Mouse (Mus musculus) C2C12 (cell line): ENCODE measurements at regions not wholly inside any gene's neighbourhood (a gene's known extent, or its start where the extent isn't known, plus 50 kb on each side); places are given as distances from the start of the nearest gene placed in this dataset.

ENCODE experiments used
- H3K27me3 ChIP-seq: one replicate; pipeline ENCODE4 v1.6.1; 2011; ENCODE audit not compliant: control insufficient read depth, insufficient read depth, insufficient read length
- H3K36me3 ChIP-seq: one replicate; pipeline ENCODE4 v1.6.1; 2011; ENCODE audit not compliant: control insufficient read depth, insufficient read depth
- H3K4me3 ChIP-seq: one replicate; pipeline ENCODE4 v1.5.1; 2011; ENCODE audit warnings: mild to moderate bottlenecking, control low read depth; ENCODE audit not compliant: poor library complexity, insufficient read depth, severe bottlenecking
- H3K79me2 ChIP-seq: one replicate; pipeline ENCODE4 v1.6.1; 2011; ENCODE audit not compliant: control insufficient read depth, insufficient read depth
- H3K79me3 ChIP-seq: one replicate; pipeline ENCODE4 v1.6.1; 2011; ENCODE audit warnings: low read depth, control low read depth
- H3ac ChIP-seq: one replicate; pipeline ENCODE3; 2011; ENCODE audit warnings: low read depth; ENCODE audit not compliant: control insufficient read depth, insufficient read length
- CEBPB ChIP-seq: IDR thresholded peaks from one replicate; pipeline ENCODE4 v1.6.1; 2011; ENCODE audit warnings: low read depth, mild to moderate bottlenecking, control low read depth, moderate library complexity
- CTCF ChIP-seq: IDR thresholded peaks from one replicate; pipeline ENCODE4 v1.5.1; 2011; ENCODE audit not compliant: control insufficient read depth, insufficient read depth, insufficient read length
- FOSL1 ChIP-seq: IDR thresholded peaks from one replicate; pipeline ENCODE4 v1.8.0; 2011; ENCODE audit warnings: mild to moderate bottlenecking, low read length; ENCODE audit not compliant: poor library complexity, insufficient read depth, severe bottlenecking
- MAX ChIP-seq: IDR thresholded peaks from one replicate; pipeline ENCODE4 v1.6.1; 2011; ENCODE audit warnings: mild to moderate bottlenecking, control low read depth
- MYOD1 ChIP-seq: IDR thresholded peaks from one replicate; pipeline ENCODE4 v1.6.1; 2011; ENCODE audit warnings: low read depth; ENCODE audit not compliant: control insufficient read depth, insufficient read length
- MYOG ChIP-seq: IDR thresholded peaks from one replicate; pipeline ENCODE4 v1.6.1; 2011; ENCODE audit not compliant: control insufficient read depth, insufficient read length; ENCODE audit errors: extremely low read depth
- USF1 ChIP-seq: IDR thresholded peaks from one replicate; pipeline ENCODE4 v1.6.1; 2011; ENCODE audit warnings: low read depth, mild to moderate bottlenecking, control low read depth, moderate library complexity

DNA sequence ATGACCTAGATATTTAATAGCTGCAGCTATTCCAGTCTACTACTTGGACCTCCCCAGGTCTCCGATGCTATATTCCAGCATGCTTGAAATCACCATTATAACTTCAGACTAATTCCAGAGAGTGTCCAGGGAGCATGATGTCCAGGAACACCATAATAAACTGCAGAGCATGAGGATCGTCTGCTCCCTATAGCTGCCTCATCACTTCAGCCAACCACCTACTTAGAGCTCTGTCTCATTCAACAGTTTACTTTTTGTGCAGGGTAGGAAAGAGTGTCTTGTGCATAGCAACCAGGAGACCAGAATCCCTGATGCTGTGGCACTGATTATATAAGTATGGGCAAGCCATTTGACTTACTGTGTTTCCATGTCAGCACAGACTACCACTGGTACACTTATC, 379.2 kb upstream of the Mef2c start:
- no peaks in the 10 kb centered on the region for H3K79me2 ChIP-seq
- no peak overlapping the region for H3K4me3 ChIP-seq
- no peaks in the 10 kb centered on the region for H3K79me3 ChIP-seq
- H3ac ChIP-seq: no peak overlapping the region
- H3K36me3 ChIP-seq: no peaks in the 10 kb centered on the region
- no peaks in the 10 kb centered on the region for H3K27me3 ChIP-seq
- no peak for TF ChIP-seq MYOG
- no peak for TF ChIP-seq CTCF
- TF ChIP-seq FOSL1: no peak
- TF ChIP-seq MYOD1: no peak
- no peak for TF ChIP-seq CEBPB
- no peak for TF ChIP-seq MAX
- no peak for TF ChIP-seq USF1

DNA sequence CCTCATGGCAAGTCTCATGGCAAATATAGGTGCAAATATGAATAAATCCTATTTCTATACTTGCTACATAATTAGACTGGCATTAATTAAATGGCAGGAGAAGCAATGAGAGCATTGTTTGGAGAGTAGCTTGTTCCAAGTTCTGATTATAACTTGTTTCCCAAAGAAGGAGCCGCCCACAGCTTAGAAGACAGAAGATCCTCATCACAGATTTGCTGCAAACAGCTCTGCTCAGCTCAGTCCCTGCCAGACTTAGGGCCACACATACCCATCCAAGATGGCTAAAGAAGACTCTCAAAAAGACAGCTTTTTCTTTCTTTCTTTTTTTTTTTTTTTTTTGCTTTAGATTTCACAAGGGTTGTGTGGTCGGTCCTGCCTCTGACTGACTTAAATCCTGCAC, 377.4 kb upstream of the Mef2c start:
- no peaks in the 10 kb centered on the region for H3K79me3 ChIP-seq
- no peak for TF ChIP-seq MAX
- TF ChIP-seq CTCF: no peak
- TF ChIP-seq MYOG: no peak
- H3K36me3 ChIP-seq: no peaks in the 10 kb centered on the region
- no peak overlapping the region for H3K4me3 ChIP-seq
- H3K27me3 ChIP-seq: no peaks in the 10 kb centered on the region
- no peak overlapping the region for H3ac ChIP-seq
- H3K79me2 ChIP-seq: no peaks in the 10 kb centered on the region

DNA sequence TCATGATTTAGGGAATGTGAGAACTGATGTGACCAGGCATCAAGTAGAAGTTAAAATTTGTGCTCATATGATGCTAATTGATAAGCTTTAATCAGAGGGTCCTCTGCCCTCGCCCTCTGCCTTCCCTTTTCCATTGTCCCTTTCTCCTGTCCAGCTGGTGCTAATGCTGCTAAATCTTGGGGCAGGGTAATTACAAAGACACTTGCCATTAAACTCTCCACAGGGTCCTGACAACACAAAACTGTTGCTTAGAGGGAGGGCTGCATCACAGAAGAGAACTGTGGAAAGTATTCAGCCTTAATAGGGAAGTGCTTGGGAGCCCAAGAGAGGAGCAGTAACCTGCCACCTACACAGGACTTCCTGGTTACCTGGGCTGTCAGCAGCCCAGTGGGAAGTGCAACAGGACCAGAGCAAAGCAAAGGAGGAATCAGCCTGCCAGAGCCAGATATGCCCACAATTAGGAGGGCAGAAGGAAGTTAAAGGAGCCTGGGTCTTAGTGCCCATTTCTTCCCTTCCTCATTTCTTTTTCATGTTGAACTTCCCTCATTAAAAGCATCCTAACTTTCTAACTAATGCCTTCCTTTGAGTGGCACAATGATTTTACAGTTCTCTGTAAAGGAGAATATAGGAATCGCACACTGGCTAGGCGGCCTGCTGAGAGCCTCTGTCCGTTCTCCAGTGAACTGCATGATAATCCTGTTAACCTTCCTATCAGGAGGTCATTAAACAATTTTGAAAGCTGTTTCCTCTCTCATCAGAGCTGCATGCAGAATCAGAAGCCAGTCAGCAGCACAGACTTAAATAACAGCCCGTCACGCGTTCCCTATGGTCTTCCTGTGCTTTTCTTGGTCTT, 372.5 kb upstream of the Mef2c start:
- Histone ChIP-seq H3K79me3 (no peaks in the 10 kb centered on the region), H3K36me3 (no peaks in the 10 kb centered on the region), H3ac (no peak overlapping the region), H3K79me2 (no peaks in the 10 kb centered on the region), H3K4me3 (no peak overlapping the region), H3K27me3 (no peaks in the 10 kb centered on the region)
- TF ChIP-seq USF1 (no peak), MYOD1 (no peak), MAX (no peak), MYOG (no peak), CTCF (no peak), FOSL1 (no peak), CEBPB (no peak)

DNA sequence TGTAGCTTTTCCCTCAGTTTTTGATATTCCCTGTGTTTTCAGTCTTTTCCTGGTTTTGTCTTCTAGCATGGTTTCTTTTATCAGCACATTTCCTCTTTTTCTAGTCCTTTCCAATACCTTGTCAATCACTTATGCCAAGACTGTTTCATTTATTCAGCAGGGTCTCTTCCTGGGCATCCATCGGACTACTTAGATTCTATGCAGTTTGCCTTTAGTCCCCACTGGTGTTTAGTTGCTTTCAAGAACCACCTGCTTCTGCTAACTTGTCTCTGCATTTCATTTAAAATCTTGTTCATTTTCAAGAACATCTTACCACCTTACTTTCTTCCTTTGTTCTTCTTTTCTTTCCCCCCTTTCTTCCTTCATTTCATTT, 371.9 kb upstream of the Mef2c start:
- Histone ChIP-seq H3K79me2 (no peaks in the 10 kb centered on the region), H3ac (no peak overlapping the region), H3K27me3 (no peaks in the 10 kb centered on the region), H3K4me3 (no peak overlapping the region), H3K36me3 (no peaks in the 10 kb centered on the region), H3K79me3 (no peaks in the 10 kb centered on the region)
- TF ChIP-seq MAX (no peak), MYOG (no peak), MYOD1 (no peak), USF1 (no peak), CTCF (no peak), CEBPB (no peak), FOSL1 (no peak)

DNA sequence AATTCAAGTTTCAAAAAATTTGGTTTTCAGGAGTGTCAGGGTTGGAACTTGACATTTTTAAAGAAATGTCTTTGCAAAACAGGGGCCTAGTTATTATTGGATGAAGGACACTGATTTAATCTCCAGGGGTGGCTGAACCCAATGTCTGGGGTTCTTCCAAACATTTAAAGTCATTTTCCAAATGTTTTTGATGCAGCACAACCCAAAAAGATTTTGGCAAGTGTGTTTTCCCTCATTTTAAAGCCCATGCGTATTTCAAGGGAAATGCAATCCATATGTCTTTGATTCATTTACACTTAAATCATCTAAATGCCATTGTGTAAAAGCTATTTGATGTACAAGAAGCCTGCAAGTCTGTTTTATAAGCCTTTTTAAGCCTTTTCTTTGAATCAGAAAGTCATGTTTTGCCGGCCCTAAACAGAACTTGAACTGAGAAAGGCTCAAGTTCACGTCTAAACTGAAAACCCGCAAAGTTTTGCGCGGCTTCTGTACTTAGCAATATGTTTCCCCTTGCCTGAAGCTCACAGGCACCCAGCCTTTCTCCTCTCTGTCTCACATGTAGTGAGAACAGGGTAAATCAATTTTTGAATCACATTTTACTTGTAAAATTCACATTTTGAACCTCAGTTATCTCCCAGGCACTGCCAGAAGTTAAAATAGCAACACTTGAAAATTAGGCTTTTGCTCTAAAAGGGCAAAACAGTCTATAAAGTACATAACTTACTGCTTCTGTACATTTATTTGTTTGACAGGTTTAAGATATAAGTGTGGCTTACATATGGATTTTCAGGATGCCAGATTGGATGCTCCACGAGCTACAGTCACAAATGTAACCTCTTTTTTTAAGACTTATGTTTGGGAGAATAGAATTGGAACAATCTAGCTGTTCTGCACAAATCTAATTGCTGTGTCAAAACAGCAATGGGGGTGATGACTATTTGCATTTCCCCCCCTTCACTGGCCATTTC, 370.9 kb upstream of the Mef2c start:
- Histone ChIP-seq H3K36me3 (no peaks in the 10 kb centered on the region), H3K79me2 (no peaks in the 10 kb centered on the region), H3K79me3 (no peaks in the 10 kb centered on the region), H3K4me3 (no peak overlapping the region), H3K27me3 (no peaks in the 10 kb centered on the region), H3ac (no peak overlapping the region)
- TF ChIP-seq FOSL1: no peak
- TF ChIP-seq MYOD1: no peak
- TF ChIP-seq CTCF: no peak
- no peak for TF ChIP-seq MAX
- no peak for TF ChIP-seq MYOG
- no peak for TF ChIP-seq CEBPB
- TF ChIP-seq USF1: no peak
